8 mouse cellular contexts compared by ENCODE assay signal in genomic region chr8:70892896-70893655, GRCm38 (mm10). TPM values are rescaled to one million over a fixed set of nuclear protein-coding genes. Genes with fewer than 3 reads are reported as not detected.
A peak's percentile ranks its signal among the peaks of the same experiment; 100 is the strongest.
DNase-seq lines count a peak whose midpoint lies in the region; ATAC-seq and TF ChIP-seq lines count a peak whose summit lies in the region.

No protein-coding gene starts in this region.

- peaks cover 26% of the 10 kb centered on the region for H3K36me3 ChIP-seq in heart, embryonic 16.5 days (ENCODE audit: control insufficient read depth, insufficient read depth)
- H3K36me3 ChIP-seq in heart, adult 2 months (ENCODE audit: control insufficient read depth, insufficient read depth, low read length), result peaks cover 2% of the 10 kb centered on the region; the same call in 1 of the 2 replicates
- peaks cover 18% of the 10 kb centered on the region for H3K36me3 ChIP-seq in hindbrain, postnatal 0 days (ENCODE audit: insufficient read depth, low read length)
- peaks cover 21% of the 10 kb centered on the region for H3K36me3 ChIP-seq in midbrain, postnatal 0 days (ENCODE audit: insufficient read depth, low read length)

- H3K79me2 ChIP-seq in heart, adult 2 months (replicated peaks; ENCODE audit: control insufficient read depth, insufficient read depth, low read length), result peaks cover 5% of the 10 kb centered on the region

- peak overlapping the region; percentile 18 for H3K4me2 ChIP-seq in heart, embryonic 16.5 days (ENCODE audit: low read depth, low read length)
- H3K4me2 ChIP-seq in hindbrain, postnatal 0 days (ENCODE audit: low read depth, low read length), result peak overlapping the region; percentile 44; the same call in 1 of the 2 replicates
- peak overlapping the region; percentile 28; the same call in 1 of the 2 replicates for H3K4me2 ChIP-seq in midbrain, postnatal 0 days (ENCODE audit: low read depth, low read length, poor library complexity, severe bottlenecking)

- no peak; the same call in 1 of the 2 replicates for TF ChIP-seq POLR2A in heart, adult 2 months (IDR thresholded peaks at IDR 0.05; ENCODE audit: insufficient read depth, low read depth, low read length)

- no peak for DNase-seq in heart, adult 2 months
- peak; percentile 40 for DNase-seq in embryo, embryonic 10.5 days (ENCODE audit: low spot score)
- DNase-seq in hindbrain, postnatal 0 days (ENCODE audit: low spot score), result no peak
- no peak for DNase-seq in midbrain, postnatal 0 days (ENCODE audit: low spot score)
- DNase-seq in spleen, postnatal 36 days (ENCODE audit: low spot score in 2 of 2), result no peak
- no peak for DNase-seq in right cerebral cortex, postnatal 14 days
- DNase-seq in lung, postnatal 36 days, result no peak

- no peak overlapping the region for H3K27ac ChIP-seq in heart, embryonic 16.5 days (ENCODE audit: low read length)
- no peak overlapping the region for H3K27ac ChIP-seq in heart, adult 2 months
- no peak overlapping the region for H3K27ac ChIP-seq in hindbrain, postnatal 0 days
- H3K27ac ChIP-seq in midbrain, postnatal 0 days (ENCODE audit: low read depth, low read length), result no peak overlapping the region

- no peak for TF ChIP-seq EP300 in heart, adult 2 months (IDR thresholded peaks at IDR 0.05; ENCODE audit: insufficient read depth, low read depth, low read length)

- H3K4me3 ChIP-seq in heart, embryonic 16.5 days (ENCODE audit: low read length), result peak overlapping the region; percentile 1
- H3K4me3 ChIP-seq in heart, adult 2 months, result no peak overlapping the region
- 0 out of 2 replicates have a peak overlapping the region, but pooled peaks have one; percentile 16 for H3K4me3 ChIP-seq in hindbrain, postnatal 0 days (ENCODE audit: low read length)
- no peak overlapping the region for H3K4me3 ChIP-seq in midbrain, postnatal 0 days (ENCODE audit: low read depth, low read length)

- no peak for ATAC-seq in heart, embryonic 16.5 days (replicated peaks; ENCODE audit: extremely low read depth, insufficient read depth, low FRiP score)
- no peak for ATAC-seq in hindbrain, postnatal 0 days
- no peak for ATAC-seq in midbrain, postnatal 0 days (ENCODE audit: low FRiP score)

- WGBS in heart, embryonic 16.5 days, result 25% methylated on average over 20 of the region's 20 CpGs
- WGBS in heart, adult 2 months, result 35% methylated on average over 20 of the region's 20 CpGs
- 40% methylated on average over 20 of the region's 20 CpGs for WGBS in hindbrain, postnatal 0 days
- WGBS in midbrain, postnatal 0 days, result 35% methylated on average over 20 of the region's 20 CpGs

- H3K9me3 ChIP-seq in heart, embryonic 16.5 days (replicated peaks; ENCODE audit: control insufficient read depth, low read length), result no peaks in the 10 kb centered on the region
- no peaks in the 10 kb centered on the region for H3K9me3 ChIP-seq in hindbrain, postnatal 0 days (ENCODE audit: low read length)
- no peaks in the 10 kb centered on the region for H3K9me3 ChIP-seq in midbrain, postnatal 0 days (ENCODE audit: low read length)

- H3K27me3 ChIP-seq in heart, embryonic 16.5 days (ENCODE audit: control insufficient read depth, insufficient read depth, low read length), result peaks cover 30% of the 10 kb centered on the region
- H3K27me3 ChIP-seq in heart, adult 2 months (ENCODE audit: control insufficient read depth, insufficient read depth, low read length), result peaks cover 11% of the 10 kb centered on the region
- peaks cover 24% of the 10 kb centered on the region for H3K27me3 ChIP-seq in hindbrain, postnatal 0 days (ENCODE audit: insufficient read depth, low read length)
- H3K27me3 ChIP-seq in midbrain, postnatal 0 days (ENCODE audit: insufficient read depth, low read length), result peaks cover 20% of the 10 kb centered on the region

- peaks cover 7% of the 10 kb centered on the region for H3K4me1 ChIP-seq in heart, embryonic 16.5 days (ENCODE audit: control insufficient read depth, insufficient read depth, low read length)
- H3K4me1 ChIP-seq in heart, adult 2 months (ENCODE audit: control insufficient read depth, insufficient read depth, low read length), result peaks cover 5% of the 10 kb centered on the region
- H3K4me1 ChIP-seq in hindbrain, postnatal 0 days (ENCODE audit: insufficient read depth, low read length), result peaks cover 5% of the 10 kb centered on the region; the same call in 1 of the 2 replicates
- 0 out of 2 replicates have a peak, but pooled peaks cover 2% of the 10 kb centered on the region for H3K4me1 ChIP-seq in midbrain, postnatal 0 days (ENCODE audit: insufficient read depth, low read length)

- no peak overlapping the region for H3K9ac ChIP-seq in heart, embryonic 16.5 days (ENCODE audit: low read length)
- H3K9ac ChIP-seq in heart, adult 2 months (ENCODE audit: low read depth, low read length), result no peak overlapping the region
- no peak overlapping the region for H3K9ac ChIP-seq in hindbrain, postnatal 0 days (replicated peaks; ENCODE audit: low read length)
- H3K9ac ChIP-seq in midbrain, postnatal 0 days (replicated peaks; ENCODE audit: low read length, poor library complexity, severe bottlenecking), result no peak overlapping the region

- TF ChIP-seq CTCF in heart, adult 2 months (IDR thresholded peaks at IDR 0.05), result no peak
- no peak for TF ChIP-seq CTCF in hindbrain, postnatal 0 days (IDR thresholded peaks at IDR 0.05; ENCODE audit: low read depth)
- TF ChIP-seq CTCF in midbrain, postnatal 0 days (IDR thresholded peaks at IDR 0.05), result no peak

- intact Hi-C loops in heart, adult 2 months (cut with DNase I), result loop anchor here (1.0 kb wide), 2 partner anchors 20 to 49 kb away; partner anchors contain the start of gene Ccdc124

RNA-seq across cellular contexts. Expression of gene Slc5a5, which starts 0.5 kb away (rescaled TPM):
- polyA plus RNA-seq in heart, embryonic 16.5 days (2015; fragmentation: Nextera tagmentation; extraction: Ambion mirVana), result 0.31 and 0.43 TPM in 2 replicates
- total RNA-seq in heart, adult 2 months (2021), result not detected
- 0.18 TPM in 2 replicates for polyA plus RNA-seq in heart, adult 2 months (2012; rRNA removed)
- total RNA-seq in hindbrain, postnatal 0 days (2014; rRNA removed), result 2.5 and 2.8 TPM in 2 replicates
- polyA plus RNA-seq in hindbrain, postnatal 0 days (2015; fragmentation: Nextera tagmentation; extraction: Ambion mirVana), result 4.2 and 4.3 TPM in 2 replicates
- 1.2 and 2.1 TPM in 2 replicates for total RNA-seq in midbrain, postnatal 0 days (2014; rRNA removed)
- 3.7 and 4.1 TPM in 2 replicates for polyA plus RNA-seq in midbrain, postnatal 0 days (2015; fragmentation: Nextera tagmentation; extraction: Ambion mirVana)

RNA-seq across cellular contexts. Expression of gene Rpl18a, which starts 4.1 kb away (rescaled TPM):
- polyA plus RNA-seq in heart, embryonic 16.5 days (2015; fragmentation: Nextera tagmentation; extraction: Ambion mirVana), result 2,334 and 2,733 TPM in 2 replicates
- total RNA-seq in heart, adult 2 months (2021), result 1,000 to 10,000 TPM in 1 of 2 experiments, 100 to 1,000 TPM in 1; 909 to 1,075 TPM
- polyA plus RNA-seq in heart, adult 2 months (2012; rRNA removed), result 1,802 and 2,387 TPM in 2 replicates
- 1,411 and 1,940 TPM in 2 replicates for total RNA-seq in hindbrain, postnatal 0 days (2014; rRNA removed)
- polyA plus RNA-seq in hindbrain, postnatal 0 days (2015; fragmentation: Nextera tagmentation; extraction: Ambion mirVana), result 2,686 and 2,710 TPM in 2 replicates
- 1,447 and 1,819 TPM in 2 replicates for total RNA-seq in midbrain, postnatal 0 days (2014; rRNA removed)
- polyA plus RNA-seq in midbrain, postnatal 0 days (2015; fragmentation: Nextera tagmentation; extraction: Ambion mirVana), result 2,274 and 2,285 TPM in 2 replicates

RNA-seq across cellular contexts. Expression of gene Map1s, which starts 12.7 kb away (rescaled TPM):
- polyA plus RNA-seq in heart, embryonic 16.5 days (2015; fragmentation: Nextera tagmentation; extraction: Ambion mirVana), result 36.9 and 38.1 TPM in 2 replicates
- total RNA-seq in heart, adult 2 months (2021), result 10 to 100 TPM; 17.8 to 21.3 TPM
- polyA plus RNA-seq in heart, adult 2 months (2012; rRNA removed), result 12.0 and 20.2 TPM in 2 replicates
- total RNA-seq in hindbrain, postnatal 0 days (2014; rRNA removed), result 98.1 and 98.6 TPM in 2 replicates
- polyA plus RNA-seq in hindbrain, postnatal 0 days (2015; fragmentation: Nextera tagmentation; extraction: Ambion mirVana), result 52.3 and 54.4 TPM in 2 replicates
- total RNA-seq in midbrain, postnatal 0 days (2014; rRNA removed), result 87.7 and 93.7 TPM in 2 replicates
- polyA plus RNA-seq in midbrain, postnatal 0 days (2015; fragmentation: Nextera tagmentation; extraction: Ambion mirVana), result 59.1 and 59.8 TPM in 2 replicates

RNA-seq across cellular contexts. Expression of gene Ccdc124, which starts 19.3 kb away (rescaled TPM):
- 82.3 and 91.8 TPM in 2 replicates for polyA plus RNA-seq in heart, embryonic 16.5 days (2015; fragmentation: Nextera tagmentation; extraction: Ambion mirVana)
- total RNA-seq in heart, adult 2 months (2021), result 10 to 100 TPM; 44.6 to 49.1 TPM
- polyA plus RNA-seq in heart, adult 2 months (2012; rRNA removed), result 26.8 and 40.7 TPM in 2 replicates
- 36.0 and 45.1 TPM in 2 replicates for total RNA-seq in hindbrain, postnatal 0 days (2014; rRNA removed)
- 145 and 154 TPM in 2 replicates for polyA plus RNA-seq in hindbrain, postnatal 0 days (2015; fragmentation: Nextera tagmentation; extraction: Ambion mirVana)
- total RNA-seq in midbrain, postnatal 0 days (2014; rRNA removed), result 44.3 and 48.6 TPM in 2 replicates
- polyA plus RNA-seq in midbrain, postnatal 0 days (2015; fragmentation: Nextera tagmentation; extraction: Ambion mirVana), result 159 and 163 TPM in 2 replicates

RNA-seq across cellular contexts. Expression of gene Kcnn1, which starts 30.0 kb away (rescaled TPM):
- 4.1 and 4.2 TPM in 2 replicates for polyA plus RNA-seq in heart, embryonic 16.5 days (2015; fragmentation: Nextera tagmentation; extraction: Ambion mirVana)
- total RNA-seq in heart, adult 2 months (2021), result 10 to 100 TPM; 12.6 to 14.7 TPM
- polyA plus RNA-seq in heart, adult 2 months (2012; rRNA removed), result 21.5 and 29.0 TPM in 2 replicates
- 29.8 and 33.6 TPM in 2 replicates for total RNA-seq in hindbrain, postnatal 0 days (2014; rRNA removed)
- 7.8 and 10.8 TPM in 2 replicates for polyA plus RNA-seq in hindbrain, postnatal 0 days (2015; fragmentation: Nextera tagmentation; extraction: Ambion mirVana)
- 32.5 and 32.8 TPM in 2 replicates for total RNA-seq in midbrain, postnatal 0 days (2014; rRNA removed)
- 10.0 and 10.3 TPM in 2 replicates for polyA plus RNA-seq in midbrain, postnatal 0 days (2015; fragmentation: Nextera tagmentation; extraction: Ambion mirVana)

Comparison
In these comparisons a context has a peak if more than half of its experiments do, and no peak if none do; other contexts are left out.
1. H3K4me3 ChIP-seq: peak in heart, embryonic 16.5 days (single experiment) and hindbrain, postnatal 0 days (single experiment); none in heart, adult 2 months (single experiment) and midbrain, postnatal 0 days (single experiment).
2. Peak in every context shown above with its lines, with median percentiles within 50 percentile points of each other: H3K4me2 ChIP-seq.